Mouse (Mus musculus): Measurements from ENCODE around the gene Glcci1.

Gene Glcci1

DNA sequence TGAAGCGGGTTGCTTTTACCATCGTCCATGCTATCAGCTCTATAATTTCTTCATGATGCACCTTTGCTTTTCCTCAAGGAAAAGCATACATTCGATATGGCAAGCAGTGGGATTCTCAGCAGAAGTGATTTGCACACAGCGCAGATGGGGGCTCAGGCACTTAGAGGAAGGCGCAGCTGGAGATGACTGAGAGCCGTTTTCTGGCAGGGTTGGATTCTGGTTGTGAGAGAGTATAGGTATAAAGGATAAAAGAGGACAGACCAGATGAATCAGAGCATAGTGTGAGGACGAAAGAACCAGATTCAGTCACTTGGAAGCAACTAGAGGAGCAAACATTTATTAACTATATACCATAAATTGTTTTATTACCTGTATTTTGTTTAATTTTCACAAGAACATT, 36.4 kb downstream of the Glcci1 start:
- DNase-seq (ENCODE audit: low read depth, low spot score), result no peak

DNA sequence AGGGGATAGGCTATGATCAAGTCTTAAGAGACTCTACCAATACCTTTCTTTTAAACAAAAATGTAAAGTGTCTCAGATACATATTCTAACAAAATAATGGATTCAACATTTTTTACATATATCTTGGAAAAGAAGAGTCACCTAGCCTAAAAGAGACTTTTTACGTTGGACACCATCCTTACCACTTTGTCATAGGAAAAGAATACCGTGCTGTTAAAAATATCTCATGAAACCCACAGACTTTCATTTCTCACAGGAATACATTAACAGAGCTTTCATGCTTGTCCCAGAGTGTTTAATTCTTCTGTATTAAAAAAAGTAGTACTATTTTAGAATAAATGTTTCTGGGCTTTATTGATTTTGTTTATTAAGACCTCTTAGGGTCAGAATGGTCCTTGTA, 41.8 kb downstream of the Glcci1 start:
- DNase-seq (ENCODE audit: low read depth, low spot score), result no peak

DNA sequence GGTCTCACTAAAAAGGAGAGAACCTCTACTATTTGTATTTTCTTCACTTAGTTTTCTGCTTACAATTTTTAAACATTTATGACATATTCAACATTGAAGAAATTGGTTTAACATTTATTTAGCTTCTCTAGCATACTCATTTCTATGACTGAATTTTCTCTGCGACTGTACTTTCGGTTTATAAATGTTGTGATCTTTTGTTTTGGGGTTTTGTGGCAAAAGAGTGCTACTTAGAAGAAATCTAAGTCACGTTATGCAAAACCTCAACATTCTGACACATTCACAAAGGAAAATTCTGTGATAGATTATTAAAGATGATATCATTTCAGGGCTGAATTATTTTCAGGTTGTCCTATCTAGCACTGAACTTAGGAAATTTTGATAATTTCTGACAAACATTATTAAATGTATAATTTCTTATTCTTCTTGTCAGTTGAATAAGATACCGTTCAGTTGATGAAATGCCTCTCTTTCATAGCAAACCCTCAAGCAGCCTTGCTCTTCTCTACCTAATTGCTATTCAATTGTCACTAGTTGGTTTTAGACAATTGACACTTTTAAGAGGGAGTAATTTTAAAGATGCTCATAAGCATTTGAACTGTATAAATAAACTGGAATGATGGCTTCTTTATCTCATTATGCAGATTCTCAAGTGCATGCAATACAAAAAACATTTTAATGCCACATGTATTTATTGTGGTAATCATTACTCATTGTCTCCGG, 47.6 kb downstream of the Glcci1 start:
- DNase-seq (ENCODE audit: low read depth, low spot score), result no peak

DNA sequence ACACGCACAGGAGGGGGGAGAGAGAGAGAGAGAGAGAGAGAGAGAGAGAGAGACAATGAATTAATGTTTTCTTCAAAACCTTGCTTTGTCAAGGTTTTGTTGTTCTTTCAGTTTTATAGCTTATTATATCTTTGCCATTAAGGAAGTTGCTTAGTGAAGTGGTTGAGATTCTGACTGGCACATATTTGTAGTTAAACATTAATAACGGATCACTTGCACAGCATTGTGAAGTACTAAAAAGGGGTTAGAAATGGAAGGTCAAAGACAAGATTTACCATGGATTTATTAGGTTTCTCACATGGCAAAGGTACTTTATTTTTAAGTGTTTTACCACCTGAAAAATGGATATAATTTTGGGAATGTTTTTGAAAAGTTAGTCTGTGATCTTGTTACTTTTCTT, 51.3 kb downstream of the Glcci1 start:
- no peak for DNase-seq (ENCODE audit: low read depth, low spot score)

DNA sequence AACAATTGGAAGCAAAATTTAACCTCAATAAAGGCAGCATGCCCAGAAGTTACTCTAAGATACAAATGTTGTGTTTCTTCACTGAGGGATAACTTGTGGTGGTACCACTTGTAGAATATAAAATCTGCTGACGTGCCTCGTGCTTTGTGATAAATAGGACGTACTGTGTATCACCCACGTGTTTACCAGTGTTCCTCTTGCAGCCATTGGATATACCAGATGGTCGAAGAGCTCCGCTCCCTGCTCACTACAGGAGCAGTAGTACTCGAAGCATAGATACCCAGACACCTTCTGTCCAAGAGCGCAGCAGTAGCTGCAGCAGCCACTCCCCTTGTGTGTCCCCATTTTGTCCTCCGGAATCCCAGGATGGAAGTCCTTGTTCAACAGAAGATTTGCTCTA, 73.0 kb downstream of the Glcci1 start:
- DNase-seq (ENCODE audit: low read depth, low spot score), result no peak

DNA sequence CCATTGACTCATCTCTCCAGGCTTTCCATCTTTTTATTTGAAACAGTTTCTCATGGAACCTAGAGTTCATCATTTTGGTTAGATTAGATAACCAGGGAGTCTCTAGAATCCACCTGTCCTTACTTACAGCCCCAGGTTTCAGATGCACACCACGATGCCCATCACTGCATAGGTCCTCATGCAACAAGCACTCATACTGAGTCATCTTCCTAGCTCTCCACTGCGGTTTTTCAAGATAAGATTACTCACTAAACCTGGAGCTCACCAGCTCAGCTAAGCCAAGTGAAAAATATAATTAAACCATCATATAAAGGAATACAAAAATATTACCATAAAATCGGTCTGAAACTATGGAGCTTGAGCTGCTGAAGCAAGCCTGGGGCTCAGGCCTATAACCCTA, 74.5 kb downstream of the Glcci1 start:
- DNase-seq (ENCODE audit: low read depth, low spot score), result no peak

DNA sequence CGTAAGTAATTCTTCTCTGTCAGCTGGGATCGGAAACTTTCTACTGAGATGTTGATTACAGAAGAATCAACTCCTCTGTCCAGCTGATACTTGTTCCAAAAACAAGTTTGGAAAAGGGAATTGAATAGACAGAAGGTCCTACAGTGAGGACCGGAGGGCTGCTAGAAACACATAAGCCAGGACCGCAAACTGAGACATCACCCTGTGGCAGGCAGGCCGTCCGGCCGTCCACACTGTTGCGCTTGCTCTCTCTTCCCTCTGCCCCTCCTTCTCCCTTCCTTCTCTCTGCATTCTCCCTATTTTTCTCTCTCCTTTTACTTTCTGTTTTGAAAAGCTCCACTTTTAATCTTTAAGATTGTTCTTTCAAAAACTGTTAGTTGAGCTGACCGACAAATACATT, 82.3 kb downstream of the Glcci1 start:
- DNase-seq (ENCODE audit: low read depth, low spot score), result no peak

DNA sequence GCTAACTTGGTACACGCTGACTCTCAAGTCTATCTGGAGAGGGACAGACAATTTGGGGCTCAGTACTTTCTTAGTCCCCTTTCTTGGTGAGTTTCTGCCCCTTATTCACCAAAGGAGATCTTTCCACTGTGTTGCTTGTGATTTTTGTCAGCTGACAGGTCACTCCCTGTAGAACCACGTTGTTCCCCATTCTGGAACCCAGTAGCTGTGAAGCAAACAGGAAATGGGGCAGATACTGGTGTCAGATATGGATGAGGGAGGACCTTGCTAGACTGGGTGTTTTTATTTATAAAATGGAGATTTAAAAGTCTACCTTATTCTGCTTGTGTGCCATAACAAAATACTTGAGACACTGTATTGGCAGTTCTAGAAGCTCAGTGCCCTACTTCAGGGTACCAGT, 108.0 kb downstream of the Glcci1 start:
- DNase-seq (ENCODE audit: low read depth, low spot score), result no peak

DNA sequence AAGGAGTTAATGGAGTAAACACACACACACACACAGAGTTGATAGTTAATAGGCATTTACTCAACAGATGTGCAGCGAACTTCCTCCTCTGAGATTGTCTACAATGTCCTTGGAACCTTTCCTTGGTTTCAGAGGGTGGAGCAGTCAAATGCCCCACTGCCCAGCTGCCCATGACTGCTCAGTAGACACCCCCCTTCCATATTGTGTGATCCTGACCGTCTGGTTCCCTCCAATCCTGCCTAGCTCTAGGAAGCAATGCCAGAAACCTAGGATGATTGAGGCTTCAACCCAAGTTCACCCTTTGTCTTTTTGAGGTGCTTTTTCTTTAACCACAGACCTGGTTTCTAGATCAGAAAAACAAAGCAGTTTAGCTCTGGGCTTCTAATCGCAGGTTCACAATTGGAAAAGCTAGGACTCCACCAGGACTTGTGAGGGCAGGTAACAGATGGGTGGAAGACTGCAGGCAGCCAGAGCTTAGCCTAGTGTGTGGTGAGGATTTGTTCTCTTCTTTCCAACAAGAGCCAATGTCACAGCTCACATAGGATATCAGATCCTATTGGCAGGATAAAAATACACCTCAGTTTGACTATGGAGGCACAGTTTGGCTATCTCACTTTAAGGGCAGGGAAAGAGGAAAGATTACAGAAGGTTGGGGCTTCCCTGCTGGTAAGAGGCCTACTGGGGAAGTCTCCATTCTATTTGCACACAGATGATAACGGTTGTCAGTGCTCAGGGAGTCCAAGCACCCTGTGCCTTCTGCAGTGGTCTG, 110.4 kb downstream of the Glcci1 start:
- DNase-seq (ENCODE audit: low read depth, low spot score), result no peak

DNA sequence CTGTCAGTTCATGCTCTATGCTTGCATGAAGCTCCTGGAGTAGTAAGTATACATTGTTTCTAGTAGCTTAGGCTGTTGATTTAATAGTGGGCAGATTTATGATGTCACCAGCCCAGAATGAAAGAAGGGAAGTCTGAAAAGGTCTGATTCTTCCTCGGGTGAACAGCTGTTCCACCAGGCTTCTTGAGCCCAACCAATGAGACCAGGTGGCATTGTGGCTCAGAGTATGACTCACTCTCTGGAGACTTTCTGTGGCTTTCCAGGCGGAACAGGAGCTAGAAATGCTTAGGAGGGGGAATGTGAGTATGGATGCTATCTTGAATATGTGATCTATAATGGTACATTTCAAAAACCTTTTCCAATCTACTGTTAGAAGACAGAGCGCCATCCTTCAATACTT, 113.6 kb downstream of the Glcci1 start:
- DNase-seq (ENCODE audit: low read depth, low spot score), result no peak

DNA sequence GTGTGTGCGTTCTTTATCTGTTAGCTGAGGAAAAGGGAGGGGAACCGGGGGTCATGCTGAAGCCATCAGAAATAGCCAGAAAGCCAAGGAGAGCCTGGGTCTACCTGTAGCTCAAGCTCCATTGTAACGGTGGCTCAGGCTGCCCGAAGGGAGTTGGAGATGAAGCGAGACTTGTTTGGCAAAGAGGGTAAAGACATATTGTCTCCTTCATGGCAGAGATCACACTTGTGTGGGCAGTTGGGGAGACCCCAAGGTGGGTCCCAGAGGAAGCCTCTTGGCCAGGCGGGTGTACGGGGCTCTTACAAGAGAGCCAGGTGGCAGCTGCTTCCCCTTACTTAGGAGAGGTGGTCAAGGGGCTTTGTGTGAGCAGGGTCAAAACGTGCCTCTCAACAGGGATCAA, 118.8 kb downstream of the Glcci1 start:
- DNase-seq (ENCODE audit: low read depth, low spot score), result no peak

DNA sequence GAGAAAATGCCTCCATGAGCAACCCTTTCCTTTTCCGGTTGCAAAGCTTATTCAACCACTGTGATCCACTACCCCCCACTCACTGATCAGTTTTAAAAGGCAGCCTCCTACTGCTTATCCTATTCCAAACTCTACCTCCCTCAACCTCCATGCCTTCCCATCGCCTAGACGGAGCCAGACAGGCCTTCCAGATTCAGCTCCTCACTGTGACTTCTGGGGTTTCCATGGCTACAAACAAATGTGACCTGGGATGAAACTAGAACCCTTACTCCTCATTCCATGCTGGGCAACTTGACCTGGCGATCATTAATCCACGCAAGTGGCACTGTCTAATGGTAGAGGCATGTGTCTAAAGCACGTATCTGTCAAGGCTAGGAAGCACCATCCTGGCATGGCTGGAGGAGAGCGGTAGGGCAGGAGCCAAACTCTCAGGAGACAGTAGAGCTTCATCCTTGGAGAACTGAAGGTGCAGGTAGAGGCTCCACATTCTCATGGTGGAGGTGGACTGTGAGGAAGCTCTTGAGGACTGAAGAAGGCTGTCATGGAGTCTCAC, 119.4 kb downstream of the Glcci1 start:
- no peak for DNase-seq (ENCODE audit: low read depth, low spot score)

DNA sequence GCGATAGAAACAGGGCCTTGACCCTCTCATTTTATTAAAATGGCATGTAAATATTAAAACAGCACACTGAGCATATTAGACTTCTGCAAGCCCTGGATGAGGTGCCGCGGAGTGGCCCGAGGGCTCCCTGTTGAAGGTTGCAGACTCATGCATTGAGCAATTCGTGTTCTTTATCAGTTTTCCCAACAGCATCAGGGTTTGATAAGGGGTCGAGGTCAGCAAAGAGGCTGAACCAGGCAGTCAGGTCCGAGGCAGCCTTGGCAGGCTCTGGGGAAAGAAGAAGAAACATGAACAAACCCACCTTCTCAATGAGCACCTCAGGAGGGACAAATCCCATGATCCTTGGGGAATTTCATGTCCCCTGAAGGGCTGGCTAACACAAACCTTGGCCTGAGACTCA, 121.1 kb downstream of the Glcci1 start:
- no peak for DNase-seq (ENCODE audit: low read depth, low spot score)

DNA sequence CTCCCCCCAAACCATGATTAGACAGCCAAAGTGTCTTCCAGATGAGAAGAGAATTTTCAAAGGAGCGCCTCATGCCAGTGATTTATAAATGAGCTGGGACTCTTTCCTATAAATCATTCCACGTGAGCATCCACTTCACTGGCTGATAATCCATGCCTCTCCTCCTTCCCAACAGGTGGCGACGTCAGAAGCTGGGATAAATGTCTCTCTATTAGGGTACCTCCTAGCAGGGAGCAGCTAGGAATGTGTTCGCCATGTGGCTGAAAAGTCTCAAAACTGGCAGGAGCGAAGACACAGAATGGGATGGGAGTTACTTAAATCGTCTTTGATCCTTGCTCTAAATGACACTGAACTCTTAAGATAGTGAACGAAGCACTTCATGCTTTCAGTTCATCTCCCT, 122.0 kb downstream of the Glcci1 start:
- no peak for DNase-seq (ENCODE audit: low read depth, low spot score)

DNA sequence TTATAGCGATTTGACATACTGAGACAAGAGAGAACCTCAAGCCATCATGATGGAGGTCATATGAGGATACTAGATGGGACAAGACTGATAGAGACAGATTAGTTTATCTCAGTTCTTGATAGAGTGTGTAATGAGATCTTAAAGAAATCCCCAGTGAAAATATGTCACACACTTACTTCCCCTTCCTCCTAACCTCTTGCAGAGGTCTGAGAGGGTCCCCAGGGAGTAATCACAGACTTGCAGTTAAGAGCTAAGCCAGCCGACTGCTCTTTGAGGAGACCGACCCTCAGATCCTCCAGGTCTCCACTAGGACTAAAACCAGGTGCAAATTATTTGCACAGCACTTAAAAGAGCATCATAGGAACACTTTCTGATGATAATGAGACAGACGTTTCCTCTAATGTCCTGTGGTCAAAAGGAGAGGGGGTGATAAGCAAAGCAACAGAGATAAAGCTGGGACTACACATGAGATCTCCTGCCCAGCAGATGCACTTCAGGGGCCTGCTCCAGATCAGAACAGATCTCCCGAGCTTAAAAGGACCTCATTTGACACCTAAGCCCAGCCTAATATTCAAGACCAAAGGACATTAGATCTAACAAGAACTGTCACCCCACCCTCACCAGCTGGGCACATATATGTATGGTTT, 122.7 kb downstream of the Glcci1 start:
- DNase-seq (ENCODE audit: low read depth, low spot score), result no peak

DNA sequence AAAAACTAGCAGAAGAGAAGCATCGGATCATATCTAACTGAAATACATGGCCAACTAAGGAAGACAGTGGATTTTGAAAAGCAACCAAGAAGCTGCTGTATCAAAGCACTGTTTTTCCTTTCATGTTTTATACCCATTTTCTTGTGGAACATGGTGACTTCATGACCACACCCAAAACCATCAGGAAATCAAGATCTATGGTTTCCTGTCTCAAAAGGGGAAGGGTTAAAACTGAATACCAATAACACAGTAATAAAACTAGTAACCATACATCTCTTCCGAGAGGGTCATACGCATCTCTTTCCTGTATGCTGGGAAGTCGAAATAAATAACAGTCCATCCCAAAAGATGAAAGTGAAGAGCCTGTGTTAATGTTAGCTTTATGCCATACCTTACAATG, 123.3 kb downstream of the Glcci1 start:
- no peak for DNase-seq (ENCODE audit: low read depth, low spot score)

DNA sequence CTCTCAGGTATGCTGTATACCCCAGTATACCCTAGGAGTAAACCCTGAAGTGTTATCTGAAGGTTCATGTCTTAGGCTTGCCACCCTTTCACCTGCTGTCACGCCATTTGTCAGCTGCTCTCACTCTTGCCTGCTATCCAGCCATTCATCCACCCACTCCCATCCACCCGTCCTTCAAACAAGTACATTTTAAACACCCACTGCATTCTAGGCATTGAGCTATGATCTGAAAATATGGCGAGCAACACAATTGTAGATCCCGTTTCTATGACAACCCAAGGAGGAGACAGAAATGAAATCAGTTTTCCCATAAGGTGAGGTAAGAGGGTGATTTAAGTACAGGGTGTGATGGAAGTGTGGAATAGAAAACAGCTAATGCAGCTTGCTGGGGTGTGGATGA, 128.7 kb downstream of the Glcci1 start:
- no peak for DNase-seq (ENCODE audit: low read depth, low spot score)

DNA sequence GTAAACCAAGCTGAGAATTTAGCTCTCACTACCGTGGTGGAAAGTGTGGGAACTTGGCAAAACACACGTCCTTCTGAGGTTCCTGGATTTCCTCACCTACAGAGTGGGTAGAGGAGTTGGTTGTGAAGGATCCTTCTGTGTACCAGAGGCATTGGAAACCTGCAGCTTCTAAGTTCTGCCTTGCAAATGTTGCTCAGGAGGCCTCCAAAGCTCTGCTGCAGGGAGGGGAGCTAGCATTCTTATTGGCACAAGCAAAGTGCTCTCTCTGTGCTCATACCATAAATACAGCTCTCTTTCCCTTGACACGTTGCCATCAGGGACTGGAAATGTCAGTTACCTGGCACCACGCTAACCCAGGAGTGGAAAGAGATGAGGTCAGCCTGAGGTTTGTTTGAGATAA, 129.5 kb downstream of the Glcci1 start:
- DNase-seq (ENCODE audit: low read depth, low spot score), result no peak

DNA sequence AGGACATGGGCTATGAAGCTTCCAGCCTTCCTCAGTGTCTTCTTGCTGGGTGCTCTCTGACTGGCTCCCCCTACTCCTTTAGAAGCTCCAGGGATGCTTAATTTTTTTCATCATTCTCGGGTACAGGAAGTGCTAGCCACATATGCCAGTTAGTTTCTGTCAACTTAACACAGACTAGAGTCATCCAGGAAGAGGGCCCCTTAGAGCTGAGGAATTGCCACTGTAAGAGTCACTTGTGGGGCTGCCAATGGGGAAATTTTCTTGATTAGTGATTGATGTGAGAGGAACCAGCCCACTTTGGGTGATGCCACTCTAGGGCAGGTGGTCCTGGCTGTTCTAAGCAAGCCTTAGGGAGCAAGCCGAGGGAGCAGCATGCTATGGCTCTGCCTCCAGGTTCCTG, 130.1 kb downstream of the Glcci1 start:
- no peak for DNase-seq (ENCODE audit: low read depth, low spot score)

DNA sequence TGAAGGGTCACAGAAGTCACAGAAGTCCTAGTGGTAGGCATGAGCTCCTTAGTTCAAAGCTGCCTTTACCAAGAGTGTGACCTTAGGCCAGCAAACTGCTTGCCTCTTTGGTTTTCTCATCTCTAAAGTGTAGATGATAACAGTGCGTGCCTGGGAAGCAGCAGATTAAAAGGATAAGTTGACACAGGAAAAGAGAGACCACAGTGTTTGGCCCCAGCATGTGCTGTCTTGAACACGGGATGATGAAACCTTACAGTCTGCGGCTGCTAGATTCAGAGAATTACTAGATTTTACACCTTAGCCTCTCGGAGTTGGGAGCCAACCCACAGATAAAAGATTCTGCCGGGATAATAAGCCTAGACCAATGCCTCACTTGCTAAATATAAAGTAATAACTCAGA, 131.5 kb downstream of the Glcci1 start:
- DNase-seq (ENCODE audit: low read depth, low spot score), result no peak

DNA sequence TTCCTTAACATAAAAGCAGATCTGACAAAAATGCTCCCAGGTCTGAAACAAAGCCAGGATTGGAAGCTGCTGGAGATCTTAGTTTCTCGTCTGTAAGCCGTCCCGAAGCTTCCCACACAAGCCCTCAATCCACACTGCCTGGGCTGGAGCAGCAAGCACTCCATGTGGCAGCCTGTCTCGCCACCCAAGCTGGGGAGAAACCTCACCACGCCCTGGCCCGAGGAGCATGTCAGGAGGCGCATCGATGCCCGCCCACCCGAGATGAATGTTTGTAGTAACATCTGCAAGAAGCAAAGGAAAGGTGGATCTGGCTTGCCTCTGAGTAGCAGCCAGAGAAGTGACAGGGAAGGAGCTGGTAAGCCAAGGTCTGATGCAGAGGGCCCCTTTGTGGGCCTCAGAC, 135.3 kb downstream of the Glcci1 start:
- no peak for DNase-seq (ENCODE audit: low read depth, low spot score)

DNA sequence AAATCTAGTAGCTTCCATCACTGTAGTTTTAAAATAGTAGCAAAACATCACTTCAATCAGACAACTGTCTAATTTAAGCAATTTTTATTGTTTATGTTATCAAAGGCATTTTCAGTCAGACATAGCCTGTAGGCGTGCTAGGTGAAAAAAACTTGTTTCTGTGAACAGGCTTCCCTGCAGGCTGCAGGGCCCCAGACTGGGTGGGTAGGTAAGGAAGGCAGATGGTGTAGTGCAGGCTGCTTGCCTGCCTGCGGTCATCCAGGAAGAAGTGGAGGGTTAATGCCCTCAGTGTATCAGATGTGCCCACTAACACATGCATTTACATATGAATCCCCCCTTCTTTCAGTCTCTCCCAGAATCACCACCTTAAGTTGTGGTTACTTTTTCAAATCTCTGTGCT, 136.3 kb downstream of the Glcci1 start:
- DNase-seq (ENCODE audit: low read depth, low spot score), result no peak
